Mouse (Mus musculus) adrenal gland, adult (tissue): ENCODE measurements at regions not wholly inside any gene's neighbourhood (a gene's known extent, or its start where the extent isn't known, plus 50 kb on each side); places are given as distances from the start of the nearest gene placed in this dataset.
"Not testable (repeated sequence)": the region's sequence is repeated elsewhere in the genome, so short reads cannot be mapped to it uniquely, and the experiment has no call there.

ENCODE experiments used
- DNase-seq, 2 experiments: peaks; one replicate each; pipeline ENCODE4 v3.0.0; 2022 to 2023; ENCODE audit warnings: low spot score in 1 of 2; ENCODE audit not compliant: inconsistent age in 2 of 2

- not testable (repeated sequence) for DNase-seq
Observed at GRCm38 (mm10) chr12:18998160-18998559, 483.9 kb downstream of the 5730507C01Rik start.

- peak in 1 of 2 experiments; percentile 20 for DNase-seq
Observed at GRCm38 (mm10) chr12:19000597-19000996, 486.3 kb downstream of the 5730507C01Rik start.
